Mouse (Mus musculus) mouse embryonic stem cell (cell line): ENCODE results near the gene Duox1.
"Not testable (repeated sequence)": the region's sequence is repeated elsewhere in the genome, so short reads cannot be mapped to it uniquely, and the experiment has no call there.

ENCODE experiments used
- in situ Hi-C, 2 experiments: fragments of 300-500 bp; cut with MboI; formaldehyde crosslinking; loops; 1 replicate in 1 of 2; 3 replicates in 1 of 2; pipeline ENCODE4 v1.14.3; 2019 to 2020; ENCODE audit warnings: low sequenced_read_pairs in 2 of 2, low pct_unique_long_range_greater_than_20kb in 1 of 2, mixed read lengths in 1 of 2; ENCODE audit not compliant: unreplicated experiment in 1 of 2

Duox1 gene

GRCm38 (mm10) chr2:122305097-122305892, 10.2 kb upstream of the Duox1 start:
- in situ Hi-C loops: loop anchor here in 1 of 2 experiments (10.0 kb wide), 1 partner anchor 240 kb away; no protein-coding TSS in a partner anchor

- in situ Hi-C loops: loop anchor here in 1 of 2 experiments (10.0 kb wide), 1 partner anchor 241 kb away; no protein-coding TSS in a partner anchor
These were observed 9.3 kb upstream of the Duox1 start for GRCm38 (mm10) chr2:122306184-122306583.

DNA sequence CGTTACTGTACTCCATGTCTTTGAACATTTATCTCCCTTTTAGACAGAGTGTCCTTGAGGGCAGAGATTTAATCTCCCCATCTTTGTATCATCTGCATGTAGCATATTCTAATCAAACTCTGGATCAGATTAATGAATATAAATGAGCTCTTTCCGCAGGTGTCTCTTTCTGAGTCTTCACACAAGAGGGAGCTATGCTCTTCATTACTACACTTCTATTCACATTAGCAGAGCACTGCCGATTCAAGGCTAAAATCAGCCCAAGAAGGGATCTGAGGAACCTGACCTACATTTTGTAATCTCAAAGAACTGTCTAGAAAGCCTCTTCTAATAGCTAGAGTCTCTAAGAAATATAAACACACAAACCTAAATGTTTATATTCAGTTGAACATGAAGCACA, 5.8 kb upstream of the Duox1 start:
- in situ Hi-C loops: loop anchor here in 1 of 2 experiments (10.0 kb wide), 1 partner anchor 245 kb away; no protein-coding TSS in a partner anchor

DNA sequence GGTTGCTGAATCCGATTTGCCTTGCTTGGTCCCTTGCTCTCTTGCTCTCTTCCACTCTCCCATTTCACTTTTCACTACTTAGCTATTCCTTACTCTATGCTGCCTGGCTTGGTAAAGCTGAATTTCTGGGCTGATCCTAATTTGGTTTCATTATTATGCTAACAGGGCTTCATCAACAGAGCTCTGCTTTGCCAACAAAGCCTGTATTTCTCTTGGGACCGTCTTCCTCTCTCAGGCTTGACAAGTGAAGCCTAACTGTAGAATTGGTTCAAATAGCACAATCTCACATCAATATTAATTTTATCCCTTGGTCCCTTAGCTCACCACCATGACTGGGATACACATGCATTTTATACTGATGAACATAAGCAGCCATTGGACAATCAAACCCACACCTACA, 3.9 kb upstream of the Duox1 start:
- in situ Hi-C loops: no loop called here

DNA sequence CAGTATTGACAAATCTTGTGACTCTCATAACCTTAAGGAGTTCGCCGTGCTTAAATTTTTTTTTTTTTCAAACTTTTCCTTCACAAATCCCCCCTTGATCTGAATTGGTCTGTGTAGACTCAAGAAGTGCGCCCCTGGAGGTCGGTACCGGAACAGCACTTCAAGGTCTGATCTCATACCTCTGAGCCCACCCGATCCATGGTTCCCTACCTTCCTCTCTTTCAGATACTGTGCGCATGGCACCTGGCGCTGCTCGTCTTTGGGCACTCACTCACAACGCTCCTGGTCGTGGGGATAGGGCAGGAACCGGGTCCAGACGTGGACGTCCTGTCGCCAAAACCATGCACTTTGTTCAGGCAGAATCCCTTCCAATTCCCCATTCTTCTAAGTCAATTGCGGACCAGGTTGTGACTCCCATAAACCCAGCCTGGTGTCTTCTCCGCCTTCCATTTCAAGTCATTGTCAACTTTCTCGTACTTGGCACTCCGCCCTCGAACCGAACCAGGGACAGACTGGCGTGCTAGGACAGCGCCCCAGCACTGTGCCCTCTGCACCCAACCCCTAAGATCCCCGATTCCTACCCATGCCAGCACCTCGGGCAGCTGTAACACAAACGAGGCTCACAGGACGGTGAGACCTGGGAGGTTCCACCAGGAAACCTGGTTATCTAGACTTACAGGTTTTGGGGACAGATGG, 2.6 kb upstream of the Duox1 start:
- in situ Hi-C loops: no loop called here

GRCm38 (mm10) chr2:122313536-122313935, 1.9 kb upstream of the Duox1 start, which contains the start of gene Duoxa1:
Duoxa1 (minus strand) TSS chr2:122313730.
- in situ Hi-C loops: no loop called here

- in situ Hi-C loops: no loop called here
These were observed 1.9 kb downstream of the Duox1 start for GRCm38 (mm10) chr2:122317384-122317783.

GRCm38 (mm10) chr2:122323960-122324359, 8.5 kb downstream of the Duox1 start:
- in situ Hi-C loops: no loop called here

- in situ Hi-C loops: no loop called here
These were observed 9.1 kb downstream of the Duox1 start for GRCm38 (mm10) chr2:122324586-122324985.

GRCm38 (mm10) chr2:122325361-122325760, 9.9 kb downstream of the Duox1 start:
- in situ Hi-C loops: no loop called here

DNA sequence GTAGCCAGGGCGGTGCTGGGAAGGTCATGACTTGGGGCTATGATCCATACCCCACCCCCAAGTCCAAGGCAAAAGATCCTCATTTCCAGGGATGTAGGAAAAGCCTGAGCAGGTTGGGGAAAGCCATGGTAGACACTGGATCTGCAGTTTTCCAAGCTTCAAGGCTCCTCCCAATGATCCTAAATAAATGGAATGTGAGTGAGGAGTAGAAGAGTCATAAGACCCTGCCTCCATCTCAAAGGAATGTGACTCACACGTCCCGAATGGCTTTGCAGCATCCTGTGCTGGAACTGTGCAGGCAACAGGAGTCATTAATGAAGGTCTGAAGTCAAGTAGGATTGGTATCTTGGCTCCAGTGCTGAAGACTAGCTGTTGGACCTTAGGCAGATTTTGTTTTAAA, 12.5 kb downstream of the Duox1 start:
- in situ Hi-C loops: no loop called here

DNA sequence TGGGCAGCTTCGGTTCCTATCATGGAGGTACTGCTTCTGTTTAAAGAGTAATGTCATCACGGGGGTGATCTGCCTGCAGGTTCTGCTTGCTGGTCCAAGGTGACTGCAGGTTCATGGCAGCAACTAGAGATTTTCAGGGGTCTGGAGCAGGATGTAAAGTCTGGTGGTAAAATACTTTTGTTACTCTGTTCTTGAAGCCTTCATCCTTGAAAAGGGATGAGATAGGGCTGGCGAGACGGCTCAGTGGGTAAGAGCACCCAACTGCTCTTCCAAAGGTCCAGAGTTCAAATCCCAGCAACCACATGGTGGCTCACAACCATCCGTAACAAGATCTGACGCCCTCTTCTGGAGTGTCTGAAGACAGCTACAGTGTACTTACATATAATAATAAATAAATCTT, 14.8 kb downstream of the Duox1 start:
- in situ Hi-C loops: not testable (repeated sequence)

GRCm38 (mm10) chr2:122332222-122332621, 16.8 kb downstream of the Duox1 start:
- in situ Hi-C loops: no loop called here

DNA sequence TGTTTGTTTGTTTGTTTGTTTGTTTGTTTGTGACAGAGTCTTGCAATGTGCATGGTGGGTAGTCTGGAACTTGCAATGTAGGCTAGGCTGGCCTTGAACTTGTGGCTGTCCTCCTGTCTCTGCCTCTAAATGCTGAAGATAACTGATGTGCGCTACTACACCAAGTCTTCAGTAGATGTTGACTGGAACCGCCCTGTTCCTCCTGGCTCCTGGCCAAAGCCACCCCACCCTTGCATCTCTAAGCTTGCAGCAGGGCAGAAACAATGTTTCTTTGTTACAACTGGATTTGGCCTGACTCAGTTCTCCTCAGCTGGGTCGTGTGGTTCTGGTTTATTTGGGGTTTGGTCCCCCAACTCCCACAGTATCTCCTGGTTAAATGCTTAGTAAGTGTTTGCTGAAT, 18.7 kb downstream of the Duox1 start:
- in situ Hi-C loops: no loop called here

GRCm38 (mm10) chr2:122337291-122337690, 21.8 kb downstream of the Duox1 start:
- in situ Hi-C loops: no loop called here

DNA sequence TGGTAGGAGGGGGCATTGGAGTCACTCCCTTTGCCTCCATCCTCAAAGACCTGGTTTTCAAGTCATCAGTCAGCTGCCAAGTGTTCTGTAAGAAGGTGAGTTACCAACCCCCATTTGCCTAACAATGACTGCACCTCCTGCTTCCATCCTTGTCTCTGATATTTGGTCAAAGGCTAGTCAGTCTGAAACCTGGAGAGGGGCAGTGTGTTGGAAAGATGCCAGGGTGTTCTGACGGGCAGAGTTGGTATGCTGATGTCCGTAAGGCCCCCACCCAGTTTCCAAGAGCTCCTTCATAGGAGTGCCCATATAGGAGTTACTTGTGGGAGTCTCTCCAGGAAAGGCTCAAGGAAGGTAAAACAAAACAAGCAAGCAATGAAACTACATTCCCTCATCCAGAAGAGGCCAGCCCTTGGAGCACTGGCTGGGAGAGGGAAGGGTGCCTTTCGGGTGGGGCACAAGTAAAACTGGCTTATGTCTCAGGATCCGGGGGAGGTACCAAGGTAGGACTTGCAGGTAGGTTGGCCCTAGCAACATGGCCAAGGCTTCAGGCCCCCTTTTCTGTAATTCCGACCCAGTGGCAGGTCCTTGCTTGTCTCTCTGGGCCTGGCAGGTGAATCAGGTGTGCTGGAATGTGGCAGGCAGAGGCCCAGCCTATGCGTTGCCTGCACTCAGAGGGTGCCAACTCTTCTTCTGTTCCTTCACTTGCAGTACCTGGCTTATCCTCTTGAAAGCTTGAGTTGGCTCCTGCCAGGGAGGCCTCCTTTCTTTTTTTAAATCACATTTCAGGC, 29.8 kb downstream of the Duox1 start:
- in situ Hi-C loops: no loop called here

DNA sequence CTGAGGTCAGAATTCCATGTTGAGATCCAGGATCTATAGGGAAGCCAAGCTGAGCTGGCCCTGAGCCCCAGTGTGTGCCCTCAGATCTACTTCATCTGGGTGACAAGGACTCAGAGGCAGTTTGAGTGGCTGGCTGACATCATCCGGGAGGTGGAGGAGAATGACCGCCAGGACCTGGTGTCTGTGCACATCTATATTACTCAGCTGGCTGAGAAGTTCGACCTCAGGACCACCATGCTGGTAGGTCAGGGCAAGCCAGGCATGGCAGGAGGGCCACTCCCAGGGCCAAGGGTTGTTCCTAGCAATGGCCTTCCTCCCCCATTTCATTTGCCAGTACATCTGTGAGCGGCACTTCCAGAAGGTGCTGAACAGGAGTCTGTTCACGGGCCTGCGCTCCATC, 30.7 kb downstream of the Duox1 start:
- in situ Hi-C loops: not testable (repeated sequence)

DNA sequence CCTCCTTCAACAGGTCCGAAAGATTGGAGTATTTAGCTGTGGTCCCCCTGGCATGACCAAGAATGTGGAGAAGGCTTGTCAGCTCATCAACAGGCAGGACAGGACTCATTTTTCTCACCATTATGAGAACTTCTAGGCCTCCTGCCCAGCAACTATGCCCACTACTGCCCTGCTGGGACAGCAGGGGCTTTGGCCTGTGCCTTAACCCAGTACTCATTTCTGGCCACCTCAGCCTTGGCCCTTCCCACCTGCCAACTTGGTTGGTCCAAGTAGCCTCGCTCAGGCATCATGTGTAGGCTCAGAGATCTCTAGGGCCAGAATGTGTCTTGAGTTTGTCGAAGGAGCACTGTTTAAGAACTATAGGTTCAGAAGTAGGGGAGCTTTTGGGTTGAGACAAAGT, 31.8 kb downstream of the Duox1 start:
- in situ Hi-C loops: no loop called here

DNA sequence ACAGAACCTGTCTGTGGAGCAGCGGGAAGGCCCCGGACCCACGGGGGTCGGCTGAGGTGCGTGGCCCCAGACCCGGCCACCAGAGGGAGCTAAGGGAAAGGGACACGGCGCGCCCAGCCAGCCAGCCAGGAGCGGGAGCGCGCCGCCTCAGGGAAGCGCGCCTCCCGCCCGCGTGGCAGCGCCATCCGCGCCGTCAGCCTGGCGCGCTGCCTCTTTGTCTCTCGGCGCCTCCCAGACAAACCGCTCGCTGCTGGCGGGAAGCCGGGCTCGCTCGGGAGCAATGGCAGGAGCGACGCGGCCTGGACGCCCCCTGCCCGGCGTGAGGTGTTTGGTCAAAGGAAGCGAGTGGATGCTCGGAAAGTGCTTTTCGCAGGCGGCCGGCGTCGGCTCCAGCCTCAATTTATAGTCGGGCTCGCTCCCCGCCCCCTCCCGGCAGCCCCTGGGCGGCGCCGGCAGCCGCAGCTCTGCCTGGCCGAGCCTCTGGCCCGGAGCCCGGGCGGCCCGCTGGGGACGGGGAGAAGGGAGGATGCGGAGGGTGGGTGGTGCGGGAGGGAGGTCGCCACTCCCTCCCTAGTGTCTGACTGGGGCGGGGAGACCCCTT, 33.2 kb downstream of the Duox1 start:
- in situ Hi-C loops: no loop called here
